ENCODE assay signal across 8 mouse cellular contexts in the genomic region with DNA sequence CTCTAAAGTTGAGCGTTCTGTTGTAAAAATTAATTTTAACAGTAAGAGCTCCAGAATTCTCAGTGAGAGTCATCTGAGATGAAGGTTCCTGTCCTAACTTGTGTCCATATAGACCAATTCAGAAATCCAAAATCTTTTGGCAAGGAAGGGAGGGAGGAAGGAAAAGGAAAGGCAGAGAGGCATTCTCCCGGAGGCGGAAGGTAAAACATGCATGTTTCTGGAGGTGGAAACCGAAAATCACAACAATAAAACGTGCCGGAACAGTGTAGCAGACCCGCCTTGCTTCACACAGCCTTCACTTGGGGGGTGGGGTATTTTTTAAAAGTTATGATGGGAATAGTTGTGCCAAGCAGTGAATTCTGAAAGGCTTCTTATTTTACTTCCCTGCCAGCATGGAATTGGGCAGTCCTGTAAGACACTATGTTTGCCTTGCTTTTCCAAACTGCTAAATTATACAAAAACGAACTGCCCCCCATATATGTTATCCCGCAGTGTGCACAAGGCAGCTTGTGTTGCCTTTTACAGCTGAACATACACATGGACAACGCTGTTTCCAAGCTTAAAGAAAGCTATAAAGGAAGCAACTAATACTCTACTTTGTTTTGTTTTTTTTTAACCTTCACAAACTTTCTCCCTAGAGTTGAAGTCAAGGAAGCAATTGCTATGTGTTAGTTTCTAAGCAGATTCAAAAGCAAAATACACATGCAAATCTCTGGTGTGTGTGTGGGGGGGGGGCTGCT. TPM values are rescaled to one million over a fixed set of nuclear protein-coding genes. Genes with fewer than 3 reads are reported as not detected.
A peak's percentile ranks its signal among the peaks of the same experiment; 100 is the strongest.
DNase-seq lines count a peak whose midpoint lies in the region; ATAC-seq and TF ChIP-seq lines count a peak whose summit lies in the region.

No protein-coding gene starts in this region.

- H3K4me2 ChIP-seq in heart, embryonic 13.5 days: peak overlapping the region; percentile 70
- peak overlapping the region; percentile 67 for H3K4me2 ChIP-seq in liver, embryonic 15.5 days

- peaks cover 25% of the 10 kb centered on the region for H3K36me3 ChIP-seq in C2C12 (ENCODE audit: control insufficient read depth, insufficient read depth)
- H3K36me3 ChIP-seq in heart, embryonic 13.5 days: peaks cover 31% of the 10 kb centered on the region
- H3K36me3 ChIP-seq in liver, embryonic 15.5 days (replicated peaks): no peaks in the 10 kb centered on the region

- H3K79me2 ChIP-seq in C2C12 (ENCODE audit: control insufficient read depth, insufficient read depth): peaks cover 69% of the 10 kb centered on the region

- H3K27me3 ChIP-seq in cerebellum, adult 2 months (ENCODE audit: control insufficient read depth, insufficient read depth, low read length): no peaks in the 10 kb centered on the region
- H3K27me3 ChIP-seq in C2C12 (ENCODE audit: control insufficient read depth, insufficient read depth, insufficient read length): no peaks in the 10 kb centered on the region
- H3K27me3 ChIP-seq in heart, embryonic 13.5 days (replicated peaks): no peaks in the 10 kb centered on the region
- H3K27me3 ChIP-seq in liver, embryonic 15.5 days: peaks cover 90% of the 10 kb centered on the region

- peak overlapping the region; percentile 74 for H3K4me3 ChIP-seq in cerebellum, adult 2 months (replicated peaks; ENCODE audit: insufficient read depth, low read depth, low read length)
- H3K4me3 ChIP-seq in C2C12 (ENCODE audit: insufficient read depth, poor library complexity, severe bottlenecking): peak overlapping the region; percentile 56
- H3K4me3 ChIP-seq in heart, embryonic 13.5 days: peak overlapping the region; percentile 84
- peak overlapping the region; percentile 49 for H3K4me3 ChIP-seq in liver, embryonic 15.5 days (replicated peaks)

- no peak for TF ChIP-seq CTCF in cerebellum, adult 2 months (IDR thresholded peaks at IDR 0.05; ENCODE audit: borderline replicate concordance, insufficient read depth, low read depth, low read length)
- no peak for TF ChIP-seq CTCF in C2C12 (IDR thresholded peaks at IDR 0.05; ENCODE audit: control insufficient read depth, insufficient read depth, insufficient read length)

- H3K9ac ChIP-seq in heart, embryonic 13.5 days: peak overlapping the region; percentile 100
- H3K9ac ChIP-seq in liver, embryonic 15.5 days: peak overlapping the region; percentile 19; the same call in 1 of the 2 replicates

- intact Hi-C loops in left cerebral cortex, postnatal 10 days (cut with DNase I): loop anchor here (5.0 kb wide), 1 partner anchor 264 kb away; no protein-coding TSS in a partner anchor

- TF ChIP-seq POLR2A in cerebellum, adult 2 months (IDR thresholded peaks at IDR 0.05; ENCODE audit: borderline replicate concordance, insufficient read depth, low read length): no peak

- H3K27ac ChIP-seq in cerebellum, adult 2 months (ENCODE audit: insufficient read depth, low read length): peak overlapping the region; percentile 86
- peak overlapping the region; percentile 100 for H3K27ac ChIP-seq in heart, embryonic 13.5 days (replicated peaks)
- no peak overlapping the region for H3K27ac ChIP-seq in liver, embryonic 15.5 days (replicated peaks)

- WGBS in cerebellum, adult 2 months: under 1% methylated on average over 10 of the region's 10 CpGs
- WGBS in heart, embryonic 13.5 days: 0% methylated on average over 10 of the region's 10 CpGs
- WGBS in liver, embryonic 15.5 days (ENCODE audit: insufficient replicate concordance): 2% methylated on average over 10 of the region's 10 CpGs

- peaks cover 46% of the 10 kb centered on the region for H3K79me3 ChIP-seq in C2C12 (ENCODE audit: low read depth)

- peak overlapping the region; percentile 73 for H3ac ChIP-seq in C2C12 (ENCODE audit: control insufficient read depth, insufficient read length, low read depth)

- peak in 1 of 2 experiments; percentile 48 for DNase-seq in cerebellum, adult 2 months
- DNase-seq in cerebellum, postnatal 36 days: no peak
- DNase-seq in frontal cortex, adult 2 months (ENCODE audit: extremely low spot score in 1 of 2, low spot score in 1 of 2): no peak
- no peak for DNase-seq in left cerebral cortex, postnatal 10 days (ENCODE audit: extremely low spot score in 1 of 2, low spot score in 2 of 2)

- no peaks in the 10 kb centered on the region for H3K9me3 ChIP-seq in heart, embryonic 13.5 days
- H3K9me3 ChIP-seq in liver, embryonic 15.5 days (replicated peaks): no peaks in the 10 kb centered on the region

- H3K4me1 ChIP-seq in cerebellum, adult 2 months (ENCODE audit: control insufficient read depth, insufficient read depth, low read length): peaks cover 6% of the 10 kb centered on the region; the same call in 1 of the 2 replicates
- peaks cover 32% of the 10 kb centered on the region for H3K4me1 ChIP-seq in heart, embryonic 13.5 days
- H3K4me1 ChIP-seq in liver, embryonic 15.5 days (replicated peaks): no peaks in the 10 kb centered on the region; the same call in none of the 2 replicates

- no peak for ATAC-seq in heart, embryonic 13.5 days (ENCODE audit: extremely low read depth, insufficient number of reproducible peaks, low FRiP score, low TSS enrichment)
- ATAC-seq in liver, embryonic 15.5 days (ENCODE audit: insufficient read depth): no peak
- no peak for ATAC-seq in CD4-positive, CD25-positive, alpha-beta regulatory T cell, adult 4 months

TF ChIP-seq in C2C12, 6 proteins besides CTCF, POLR2A, EP300 and RAD21:
- TF ChIP-seq MAX (IDR thresholded peaks at IDR 0.05) (peak; percentile 35), MYOD1 (IDR thresholded peaks at IDR 0.05; ENCODE audit: control insufficient read depth, insufficient read length, low read depth) (no peak)
TF ChIP-seq in C2C12: peak in this region for 1.

RNA-seq across cellular contexts. Expression of gene Meis1, which starts 2.1 kb away (rescaled TPM):
- polyA plus RNA-seq in cerebellum, adult 2 months (2012; rRNA removed): 45.9 and 46.3 TPM in 2 replicates
- polyA plus RNA-seq in C2C12 (2012; fragmentation: generic; extraction: Trizol): 6.8 TPM
- 65.4 and 68.5 TPM in 2 replicates for polyA plus RNA-seq in heart, embryonic 13.5 days (2015; fragmentation: Nextera tagmentation; extraction: Ambion mirVana)
- 8.1 and 8.7 TPM in 2 replicates for polyA plus RNA-seq in liver, embryonic 15.5 days (2015; fragmentation: Nextera tagmentation; extraction: Ambion mirVana)
- 21.9 and 22.7 TPM in 2 replicates for polyA plus RNA-seq in frontal cortex, adult 2 months (2012; rRNA removed)
- under 1 TPM in 1 of 2 experiments, not detected in 1; 0.66 TPM for polyA plus RNA-seq in CD4-positive, CD25-positive, alpha-beta regulatory T cell, adult 4 months (2017; shearing (Covaris generic))
- total RNA-seq in left cerebral cortex, postnatal 10 days (2021): 1 to 10 TPM; 4.0 to 6.9 TPM
